Mouse (Mus musculus): Measurements from ENCODE around the gene Ccdc171.

DNA sequence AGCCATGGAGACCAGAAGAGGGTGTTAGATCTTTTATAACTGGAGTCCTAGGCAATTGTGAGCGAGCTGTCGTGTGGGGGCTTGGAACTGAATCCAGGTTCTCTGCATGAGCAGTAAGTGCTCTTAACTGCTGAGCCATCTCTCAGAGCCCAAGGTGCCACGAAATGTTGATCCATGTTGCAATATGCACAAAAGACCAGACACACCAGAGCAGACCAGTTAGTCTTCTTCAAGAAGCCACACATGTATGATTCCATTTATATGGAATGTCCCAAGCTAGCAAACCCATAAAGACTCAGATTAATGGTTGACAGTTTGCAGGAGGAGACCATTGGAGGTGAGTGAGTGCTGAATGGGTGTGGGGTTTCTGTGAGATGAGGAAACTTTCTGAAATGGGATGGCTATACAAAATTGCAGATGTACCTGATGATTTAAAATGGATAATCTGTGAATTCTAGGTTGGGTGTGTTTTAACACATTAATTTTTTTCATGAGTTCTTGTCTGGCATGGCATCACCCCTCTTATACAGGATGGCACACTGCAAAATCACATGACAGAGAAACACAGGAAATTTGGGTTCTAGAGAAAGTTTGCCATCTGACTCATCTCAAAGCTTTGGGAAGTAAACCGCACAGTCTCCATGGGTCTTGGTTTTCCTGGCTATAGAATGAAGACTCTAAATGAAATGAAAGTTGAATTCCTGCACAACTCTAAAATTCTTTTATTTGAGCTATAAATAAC lies 304.5 kb downstream of the Ccdc171 start:
- TF ChIP-seq POLR2A (IDR thresholded peaks at IDR 0.05; ENCODE audit: control insufficient read depth, extremely low read depth, insufficient read depth, low read length, poor library complexity) (no peak), CTCF (IDR thresholded peaks at IDR 0.05; ENCODE audit: borderline replicate concordance, control insufficient read depth, extremely low read depth, insufficient read depth, low read length, poor library complexity) (no peak)
